Mouse (Mus musculus): ENCODE results near the gene Pcyt1a.

- TF ChIP-seq CTCF (IDR thresholded peaks at IDR 0.05) (peak; percentile 54), POLR2A (IDR thresholded peaks at IDR 0.05; ENCODE audit: insufficient read depth, low read depth, low read length) (peak; percentile 86)
Measured at GRCm38 (mm10) chr16:32430474-32431046, at the start of gene Pcyt1a.
